Mouse (Mus musculus) liver, adult 2 months (tissue): ENCODE measurements around the gene Ankfn1.

ENCODE experiments used
- CTCF ChIP-seq: fragments of 200-500 bp; IDR thresholded peaks from 2 replicates; pipeline ENCODE4 v1.5.1; 2011; ENCODE audit warnings: low read depth, low read length, control low read depth
- POLR2A ChIP-seq: fragments of 200-500 bp; IDR thresholded peaks from 2 replicates; pipeline ENCODE4 v1.6.1; 2011; ENCODE audit warnings: low read length, control low read depth; ENCODE audit not compliant: insufficient read depth; ENCODE audit errors: extremely low read depth

DNA sequence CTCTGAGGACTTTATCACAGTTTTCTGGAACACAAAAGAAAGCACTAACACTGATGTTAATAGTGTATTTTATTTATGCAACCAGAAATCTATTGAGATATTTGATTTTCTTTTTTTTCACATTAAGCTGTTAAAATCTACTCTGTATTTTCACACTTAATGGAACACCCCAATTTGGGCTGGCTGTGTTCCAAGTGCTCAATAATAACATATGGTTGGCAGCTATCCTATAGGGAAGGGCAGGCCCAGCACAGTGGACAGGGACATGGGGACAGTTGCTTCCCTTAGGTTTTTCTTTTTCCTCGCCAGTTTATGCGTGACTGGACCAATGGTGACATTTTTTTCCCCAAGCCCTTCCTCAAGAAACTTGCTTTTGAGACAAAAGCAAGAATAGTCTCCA lies 4.5 kb downstream of the Ankfn1 start:
- TF ChIP-seq POLR2A (no peak), CTCF (no peak)
